Comparison of ENCODE assay signal across 29 mouse cellular contexts in the genomic region with DNA sequence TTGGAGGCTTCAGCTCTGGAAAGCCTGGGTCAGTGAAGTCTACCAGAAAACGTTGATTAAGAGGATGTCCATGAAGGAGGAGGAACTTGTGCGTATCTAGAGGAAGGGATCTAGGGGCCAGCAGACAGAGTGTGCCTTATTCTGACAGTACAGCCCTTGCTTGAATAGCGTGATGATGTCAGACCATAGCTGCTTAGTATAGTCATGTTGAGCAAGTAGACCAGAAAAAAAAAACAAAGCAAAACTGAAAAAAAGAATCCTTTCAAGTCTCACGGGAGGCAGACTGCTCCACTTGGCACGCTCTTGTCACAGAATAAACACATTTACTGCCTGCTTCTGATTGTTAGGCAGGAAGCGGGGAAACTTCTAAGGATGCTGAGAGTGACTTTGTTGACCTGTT.
A peak's percentile ranks its signal among the peaks of the same experiment; 100 is the strongest.
DNase-seq lines count a peak whose midpoint lies in the region; ATAC-seq and TF ChIP-seq lines count a peak whose summit lies in the region.
"Had no signal": no experiment of that assay in that cellular context is flagged by ENCODE, and none has a peak within 500 bp of the region (broad histone marks: within the 10 kb centered on the region; RNA-seq: fewer than 3 reads in every experiment).

No protein-coding gene starts in this region.

- ATAC-seq in forebrain, embryonic 14.5 days: no peak
- ATAC-seq in forebrain, embryonic 13.5 days: no peak
- no peak for ATAC-seq in kidney, postnatal 0 days (replicated peaks; ENCODE audit: low FRiP score, low read depth)
- no peak for ATAC-seq in midbrain, embryonic 14.5 days (ENCODE audit: low FRiP score, low TSS enrichment)
- ATAC-seq in midbrain, embryonic 15.5 days (replicated peaks): no peak
- ATAC-seq: activated CD4-positive, CD25-positive, alpha-beta regulatory T cell, adult 4 months; hindbrain, embryonic 16.5 days; intestine, embryonic 15.5 days; liver, postnatal 0 days; midbrain, embryonic 13.5 days had no signal

- no peak overlapping the region for H3K4me3 ChIP-seq in forebrain, embryonic 14.5 days (ENCODE audit: low read depth, low read length)
- no peak overlapping the region for H3K4me3 ChIP-seq in forebrain, embryonic 13.5 days
- H3K4me3 ChIP-seq in kidney, postnatal 0 days (replicated peaks; ENCODE audit: low read depth, low read length): no peak overlapping the region
- H3K4me3 ChIP-seq in midbrain, embryonic 14.5 days (replicated peaks; ENCODE audit: low read depth, low read length): no peak overlapping the region
- H3K4me3 ChIP-seq in midbrain, embryonic 15.5 days: no peak overlapping the region
- H3K4me3 ChIP-seq: embryonic facial prominence, embryonic 12.5 days; hindbrain, embryonic 10.5 days; intestine, embryonic 15.5 days; layer of hippocampus, adult 2 months; limb, embryonic 12.5 days; megakaryocyte, embryonic 14.5 days; midbrain, embryonic 13.5 days; myocyte; neural tube, embryonic 15.5 days; stomach, embryonic 15.5 days had no signal

- no peak overlapping the region for H3K27ac ChIP-seq in forebrain, embryonic 14.5 days (ENCODE audit: low read depth, low read length)
- no peak overlapping the region for H3K27ac ChIP-seq in forebrain, embryonic 13.5 days
- H3K27ac ChIP-seq in kidney, postnatal 0 days: no peak overlapping the region
- no peak overlapping the region for H3K27ac ChIP-seq in midbrain, embryonic 14.5 days (replicated peaks; ENCODE audit: low read depth, low read length)
- H3K27ac ChIP-seq in midbrain, embryonic 15.5 days: no peak overlapping the region
- H3K27ac ChIP-seq: embryonic facial prominence, embryonic 12.5 days; hindbrain, embryonic 10.5 days; intestine, embryonic 15.5 days; layer of hippocampus, adult 2 months; limb, embryonic 12.5 days; midbrain, embryonic 13.5 days; neural tube, embryonic 15.5 days; stomach, embryonic 15.5 days had no signal

- no peaks in the 10 kb centered on the region for H3K36me3 ChIP-seq in forebrain, embryonic 14.5 days (ENCODE audit: control insufficient read depth, insufficient read depth, low read length)
- H3K36me3 ChIP-seq in forebrain, embryonic 13.5 days (ENCODE audit: poor library complexity, severe bottlenecking): no peaks in the 10 kb centered on the region
- no peaks in the 10 kb centered on the region for H3K36me3 ChIP-seq in kidney, postnatal 0 days (ENCODE audit: insufficient read depth, low read length)
- H3K36me3 ChIP-seq in midbrain, embryonic 14.5 days (ENCODE audit: control insufficient read depth, insufficient read depth, low read length): no peaks in the 10 kb centered on the region
- no peaks in the 10 kb centered on the region for H3K36me3 ChIP-seq in midbrain, embryonic 15.5 days (replicated peaks)
- H3K36me3 ChIP-seq: embryonic facial prominence, embryonic 12.5 days; hindbrain, embryonic 10.5 days; intestine, embryonic 15.5 days; limb, embryonic 12.5 days; midbrain, embryonic 13.5 days; neural tube, embryonic 15.5 days; stomach, embryonic 15.5 days had no signal

- H3K9me3 ChIP-seq in forebrain, embryonic 14.5 days (replicated peaks; ENCODE audit: control insufficient read depth, low read length): no peaks in the 10 kb centered on the region
- no peaks in the 10 kb centered on the region for H3K9me3 ChIP-seq in forebrain, embryonic 13.5 days (replicated peaks)
- no peaks in the 10 kb centered on the region for H3K9me3 ChIP-seq in kidney, postnatal 0 days (replicated peaks; ENCODE audit: low read length)
- H3K9me3 ChIP-seq in midbrain, embryonic 14.5 days (ENCODE audit: control insufficient read depth, low read length): no peaks in the 10 kb centered on the region
- H3K9me3 ChIP-seq in midbrain, embryonic 15.5 days: no peaks in the 10 kb centered on the region
- H3K9me3 ChIP-seq: embryonic facial prominence, embryonic 12.5 days; hindbrain, embryonic 10.5 days; intestine, embryonic 15.5 days; limb, embryonic 12.5 days; midbrain, embryonic 13.5 days; neural tube, embryonic 15.5 days; stomach, embryonic 15.5 days had no signal

- 54% methylated on average over 6 of the region's 6 CpGs for WGBS in forebrain, embryonic 14.5 days
- WGBS in forebrain, embryonic 13.5 days: 59% methylated on average over 6 of the region's 6 CpGs
- 33% methylated on average over 6 of the region's 6 CpGs for WGBS in kidney, postnatal 0 days
- 56% methylated on average over 6 of the region's 6 CpGs for WGBS in midbrain, embryonic 14.5 days
- WGBS in midbrain, embryonic 15.5 days: 49% methylated on average over 6 of the region's 6 CpGs

- no peaks in the 10 kb centered on the region for H3K4me1 ChIP-seq in forebrain, embryonic 14.5 days (ENCODE audit: control insufficient read depth, insufficient read depth, low read length)
- H3K4me1 ChIP-seq in forebrain, embryonic 13.5 days: 0 out of 2 replicates have a peak, but pooled peaks cover 3% of the 10 kb centered on the region
- H3K4me1 ChIP-seq in kidney, postnatal 0 days (replicated peaks; ENCODE audit: insufficient read depth, low read length): no peaks in the 10 kb centered on the region
- 0 out of 2 replicates have a peak, but pooled peaks cover 11% of the 10 kb centered on the region for H3K4me1 ChIP-seq in midbrain, embryonic 14.5 days (ENCODE audit: control insufficient read depth, insufficient read depth, low read length)
- peaks cover 10% of the 10 kb centered on the region for H3K4me1 ChIP-seq in midbrain, embryonic 15.5 days
- H3K4me1 ChIP-seq: intestine, embryonic 15.5 days; limb, embryonic 12.5 days; megakaryocyte, embryonic 14.5 days; stomach, embryonic 15.5 days had no signal

- DNase-seq in forebrain, embryonic 14.5 days (ENCODE audit: low spot score): peak; percentile 20
- peak; percentile 11 for DNase-seq in kidney, postnatal 0 days (ENCODE audit: low spot score)
- no peak for DNase-seq in kidney, adult 9 months
- DNase-seq in midbrain, embryonic 14.5 days: peak; percentile 31
- no peak for DNase-seq in layer of hippocampus, postnatal 14 days (ENCODE audit: low spot score in 2 of 2)
- DNase-seq: adrenal gland, postnatal 10 days; cerebellum, adult 2 months; cerebellum, postnatal 25 days; kidney, adult 8-10 months; kidney, postnatal 25 days; liver, postnatal 0 days; right cerebral cortex, adult 18-20 months; right cerebral cortex, postnatal 4 days; thymus, postnatal 36 days had no signal

- H3K9ac ChIP-seq in forebrain, embryonic 14.5 days (ENCODE audit: low read length): no peak overlapping the region
- H3K9ac ChIP-seq in forebrain, embryonic 13.5 days: no peak overlapping the region
- no peak overlapping the region for H3K9ac ChIP-seq in kidney, postnatal 0 days (ENCODE audit: low read depth, low read length)
- no peak overlapping the region for H3K9ac ChIP-seq in midbrain, embryonic 14.5 days (replicated peaks; ENCODE audit: low read length)
- H3K9ac ChIP-seq in midbrain, embryonic 15.5 days: no peak overlapping the region
- H3K9ac ChIP-seq: embryonic facial prominence, embryonic 12.5 days; intestine, embryonic 15.5 days; limb, embryonic 12.5 days; liver, postnatal 0 days; midbrain, embryonic 13.5 days; neural tube, embryonic 15.5 days; stomach, embryonic 15.5 days had no signal

- H3K27me3 ChIP-seq in forebrain, embryonic 14.5 days (replicated peaks; ENCODE audit: control insufficient read depth, insufficient read depth, low read length): no peaks in the 10 kb centered on the region
- no peaks in the 10 kb centered on the region for H3K27me3 ChIP-seq in forebrain, embryonic 13.5 days
- H3K27me3 ChIP-seq in kidney, postnatal 0 days (ENCODE audit: insufficient read depth, low read length): no peaks in the 10 kb centered on the region
- H3K27me3 ChIP-seq in midbrain, embryonic 14.5 days (ENCODE audit: control insufficient read depth, insufficient read depth, low read length): peaks cover 6% of the 10 kb centered on the region; the same call in 1 of the 2 replicates
- peaks cover 4% of the 10 kb centered on the region; the same call in 1 of the 2 replicates for H3K27me3 ChIP-seq in midbrain, embryonic 15.5 days (replicated peaks)
- H3K27me3 ChIP-seq: embryonic facial prominence, embryonic 12.5 days; intestine, embryonic 15.5 days; limb, embryonic 12.5 days; neural tube, embryonic 15.5 days; stomach, embryonic 15.5 days had no signal

- no peak for TF ChIP-seq CTCF in kidney, postnatal 0 days (IDR thresholded peaks at IDR 0.05; ENCODE audit: low read depth)

- H3K4me2 ChIP-seq in forebrain, embryonic 14.5 days (ENCODE audit: low read length): no peak overlapping the region
- H3K4me2 ChIP-seq in forebrain, embryonic 13.5 days: no peak overlapping the region
- no peak overlapping the region for H3K4me2 ChIP-seq in kidney, postnatal 0 days (ENCODE audit: low read length)
- no peak overlapping the region for H3K4me2 ChIP-seq in midbrain, embryonic 14.5 days (ENCODE audit: low read length)
- no peak overlapping the region for H3K4me2 ChIP-seq in midbrain, embryonic 15.5 days
- H3K4me2 ChIP-seq: embryonic facial prominence, embryonic 12.5 days; intestine, embryonic 15.5 days; limb, embryonic 12.5 days; liver, embryonic 11.5 days; midbrain, embryonic 13.5 days; neural tube, embryonic 15.5 days; stomach, embryonic 15.5 days had no signal

Comparison
In these comparisons a context has a peak if more than half of its experiments do, and no peak if none do; other contexts are left out.
1. DNase-seq: peak in forebrain, embryonic 14.5 days (single experiment), kidney, postnatal 0 days (single experiment) and midbrain, embryonic 14.5 days (single experiment); none in kidney, adult 9 months (single experiment) and layer of hippocampus, postnatal 14 days (0 of 2).